Mouse (Mus musculus) embryo, embryonic 11 days (tissue): ENCODE results near the gene Usp26.

Experiments used
- DNase-seq: peaks from one replicate; pipeline ENCODE4 v3.0.0-alpha.2; 2015

Usp26 gene

DNA sequence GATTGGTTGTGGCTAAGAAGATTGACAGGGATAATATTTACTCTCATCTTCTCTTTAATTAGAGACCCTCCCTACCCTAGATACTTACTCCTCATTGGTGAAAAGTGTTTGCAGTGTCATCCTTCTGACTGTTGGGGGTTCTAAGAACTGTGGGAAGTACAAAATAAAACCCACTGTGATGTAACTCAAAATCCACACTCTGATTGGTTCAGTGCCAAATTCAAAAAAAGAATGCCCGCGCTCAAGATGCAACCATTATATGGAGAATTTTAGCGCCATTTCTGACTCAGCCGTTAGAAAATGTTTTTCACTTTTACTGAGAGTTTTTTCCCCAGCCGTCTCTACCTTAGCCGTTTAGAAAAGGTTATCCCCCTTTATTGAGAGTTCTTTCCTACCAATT, at the start of gene Usp26:
Gene Usp26 (minus strand): TSS at position 101 of the 400 bp plus-strand sequence.
- DNase-seq = no peak

DNA sequence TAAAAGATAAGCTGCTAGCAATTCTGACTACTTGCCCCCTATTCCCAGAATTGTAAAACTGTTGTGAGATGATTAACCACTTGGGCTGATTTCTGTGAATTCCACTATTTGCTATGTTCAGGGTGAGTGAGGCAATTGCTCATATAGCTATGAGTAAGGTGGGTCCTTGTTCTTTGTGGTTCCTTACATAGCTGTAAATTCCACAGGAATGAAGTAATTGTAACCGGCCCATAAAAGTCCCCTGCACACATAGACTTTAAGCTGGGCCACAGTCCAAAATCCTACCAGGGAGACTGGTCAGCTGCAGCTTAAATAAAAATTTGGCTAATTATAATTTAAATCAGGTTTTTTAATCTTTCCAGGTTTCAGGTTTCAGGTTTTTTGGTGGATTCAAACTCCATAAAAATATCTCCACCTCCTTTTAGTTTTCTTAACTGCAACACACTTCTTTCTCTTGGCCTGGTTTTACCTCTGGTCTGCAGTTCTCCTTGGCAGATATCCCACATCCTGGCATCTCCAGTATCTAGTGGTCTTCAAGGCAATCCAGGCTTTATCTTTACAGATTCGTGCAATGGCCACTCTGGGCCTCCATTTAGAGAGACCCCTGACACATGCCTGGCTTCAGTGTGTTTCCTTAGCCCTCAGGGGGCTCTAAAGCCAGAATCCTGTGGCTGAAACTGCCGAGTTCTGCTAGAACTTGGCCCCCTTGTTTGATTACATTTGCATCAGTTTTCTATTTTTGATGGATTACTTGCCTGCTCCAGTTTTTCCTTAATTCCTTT, 13.6 kb upstream of the Usp26 start:
- peak; percentile 1 for DNase-seq

DNA sequence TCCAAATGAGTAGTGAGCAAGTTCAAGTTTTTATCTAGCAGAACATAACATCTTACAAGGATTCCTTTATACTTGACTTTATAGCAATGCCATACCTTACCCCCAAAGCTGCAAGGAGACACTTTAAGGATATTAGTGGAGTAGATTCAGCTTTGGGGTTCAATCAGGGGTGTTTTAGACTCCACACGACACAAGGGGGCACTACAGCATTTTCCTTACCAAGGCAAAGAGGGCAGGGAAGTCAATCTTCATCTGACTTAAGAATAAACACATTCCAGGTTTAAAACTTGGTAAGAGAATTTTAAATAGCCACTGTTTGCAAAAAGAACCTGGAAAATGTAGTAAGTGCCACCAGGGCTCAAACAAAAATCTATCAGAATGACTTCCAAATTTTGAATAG, 33.6 kb downstream of the Usp26 start:
- peak; percentile 37 for DNase-seq

DNA sequence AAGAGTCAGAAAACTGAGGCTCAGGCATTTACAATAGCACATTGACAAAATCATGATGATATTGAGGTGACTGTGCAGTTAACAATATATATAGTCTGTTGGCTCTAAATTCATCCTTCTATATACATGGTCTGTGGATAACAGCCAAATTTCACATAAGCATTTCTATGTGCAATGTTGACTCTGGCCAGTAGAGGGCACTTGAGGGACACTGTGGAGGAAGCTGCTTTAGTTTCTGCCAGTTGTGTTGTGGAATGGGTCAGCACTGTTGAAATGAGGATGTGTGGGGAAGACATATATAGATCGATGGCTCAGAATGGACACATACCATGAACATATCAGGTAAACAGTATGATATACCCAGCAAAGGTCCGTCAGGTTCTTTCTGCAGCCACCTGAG, 64.6 kb downstream of the Usp26 start:
- DNase-seq = peak; percentile 54

- DNase-seq = no peak
Observed at GRCm38 (mm10) chrX:51714086-51714745, 86.8 kb downstream of the Usp26 start.

DNA sequence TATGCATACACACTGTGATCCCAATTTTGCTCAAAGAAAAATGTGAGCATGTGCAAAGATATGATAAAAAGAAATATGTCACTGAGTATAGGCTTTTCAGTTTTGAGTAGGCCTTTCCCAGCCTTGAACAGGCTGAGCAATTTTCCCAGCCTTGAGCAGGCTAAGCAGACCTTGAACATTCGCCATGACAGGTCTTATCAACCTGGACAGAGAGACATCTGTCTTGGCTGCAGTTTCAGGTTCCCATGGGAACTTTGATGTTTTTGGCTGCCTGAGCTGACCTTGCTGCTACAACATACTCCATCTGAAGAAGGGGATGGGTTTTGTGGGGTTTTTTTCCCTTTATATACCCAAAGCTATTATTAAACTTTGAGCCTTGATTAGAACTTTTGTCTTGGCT, 88.0 kb downstream of the Usp26 start:
- no peak for DNase-seq
